Mouse (Mus musculus): ENCODE measurements at regions not wholly inside any gene's neighbourhood (a gene's known extent, or its start where the extent isn't known, plus 50 kb on each side); places are given as distances from the start of the nearest gene placed in this dataset.

DNA sequence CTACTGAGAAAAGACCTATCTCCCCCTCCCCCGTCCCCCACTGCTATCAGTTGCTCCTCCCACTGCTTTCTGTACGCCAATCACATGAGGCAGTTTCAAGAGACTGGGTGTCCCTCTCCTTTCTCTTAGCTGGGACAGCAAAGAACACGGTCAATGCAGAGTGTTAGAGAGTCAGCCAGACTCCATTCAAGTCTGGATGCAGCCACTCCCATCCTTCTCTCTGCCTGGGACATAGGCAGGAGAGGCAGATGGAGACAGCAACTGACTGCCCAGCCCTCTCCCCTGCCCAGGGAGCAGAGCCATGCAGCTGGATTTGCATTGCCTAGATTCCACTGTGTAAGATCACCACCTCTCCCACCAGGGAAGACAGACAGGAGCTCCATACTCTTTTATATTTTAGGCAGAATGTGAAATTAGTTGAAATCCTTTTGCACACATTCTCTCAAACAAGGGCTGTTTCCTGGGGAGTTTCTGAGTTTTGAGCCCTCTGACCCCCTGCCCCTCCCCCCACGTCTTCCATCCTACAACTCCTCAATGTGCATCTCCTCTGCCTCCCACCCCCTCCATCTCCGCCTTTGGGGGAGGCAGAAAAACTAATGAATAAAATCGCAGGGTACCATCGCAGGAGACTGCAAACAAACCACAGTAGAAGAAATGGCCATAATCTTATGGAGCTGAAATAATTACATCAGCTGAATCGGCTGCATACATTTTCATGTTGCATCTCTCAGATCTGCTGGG lies 180.3 kb upstream of the Plekha5 start:
- Histone ChIP-seq H3K36me3 (ENCODE audit: control insufficient read depth, insufficient read depth, low read length, poor library complexity, severe bottlenecking) (no peaks in the 10 kb centered on the region), H3K27ac (ENCODE audit: insufficient read depth, low read depth, low read length, poor library complexity, severe bottlenecking) (no peak overlapping the region), H3K9ac (ENCODE audit: insufficient read depth, low read depth, low read length, poor library complexity, severe bottlenecking) (no peak overlapping the region), H3K4me3 (ENCODE audit: insufficient read depth in 1 of 2, low read depth in 1 of 2, low read length in 2 of 2, poor library complexity in 1 of 2, severe bottlenecking in 1 of 2) (no peak overlapping the region), H3K9me3 (ENCODE audit: control insufficient read depth, insufficient read depth, low read depth, low read length) (no peaks in the 10 kb centered on the region), H3K4me1 (ENCODE audit: control insufficient read depth in 2 of 2, insufficient read depth in 2 of 2, low read length in 2 of 2, poor library complexity in 1 of 2) (peaks cover 0 to 6% of the 10 kb centered on the region in 2 experiments; a peak in 2 of 4 replicates)
- in situ Hi-C loops (cut with MboI; ENCODE audit: low sequenced_read_pairs in 2 of 2, unreplicated experiment in 2 of 2) = no loop called here
- peak; percentile 27 for DNase-seq (ENCODE audit: low read depth, low spot score)
- no peak for TF ChIP-seq ZC3H11A (IDR thresholded peaks at IDR 0.05; ENCODE audit: borderline replicate concordance, low read depth, low read length)
- TF ChIP-seq HCFC1 (IDR thresholded peaks at IDR 0.05; ENCODE audit: borderline replicate concordance, insufficient read depth, low read length) = no peak
- TF ChIP-seq ZNF384 (IDR thresholded peaks at IDR 0.05; ENCODE audit: low read depth, low read length) = no peak
- no peak for TF ChIP-seq CHD2 (IDR thresholded peaks at IDR 0.05; ENCODE audit: low read depth, low read length)

DNA sequence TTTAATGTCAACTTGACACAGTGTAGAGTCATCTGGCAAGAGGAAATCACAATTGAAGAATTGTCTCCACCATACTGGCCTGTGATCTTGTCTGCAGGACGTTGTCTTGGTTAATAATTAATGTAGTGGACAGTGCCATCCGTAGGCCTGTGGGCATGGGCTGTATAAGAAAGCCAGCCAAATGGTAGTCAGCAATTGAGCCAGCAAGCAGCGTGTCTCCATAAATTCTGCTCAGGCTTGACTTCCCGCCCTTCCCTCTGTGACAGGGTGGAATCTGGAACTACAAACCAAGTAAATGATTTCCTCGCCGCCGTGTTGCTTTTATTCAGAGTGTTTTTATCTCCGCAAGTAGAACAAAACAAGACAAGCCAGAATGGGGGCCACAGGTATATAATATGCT lies 184.5 kb upstream of the Plekha5 start:
- Histone ChIP-seq H3K9me3 (ENCODE audit: control insufficient read depth, insufficient read depth, low read depth, low read length) (no peaks in the 10 kb centered on the region), H3K27ac (ENCODE audit: insufficient read depth, low read depth, low read length, poor library complexity, severe bottlenecking) (no peak overlapping the region), H3K4me3 (ENCODE audit: insufficient read depth in 1 of 2, low read depth in 1 of 2, low read length in 2 of 2, poor library complexity in 1 of 2, severe bottlenecking in 1 of 2) (no peak overlapping the region), H3K9ac (ENCODE audit: insufficient read depth, low read depth, low read length, poor library complexity, severe bottlenecking) (no peak overlapping the region), H3K36me3 (ENCODE audit: control insufficient read depth, insufficient read depth, low read length, poor library complexity, severe bottlenecking) (no peaks in the 10 kb centered on the region), H3K4me1 (ENCODE audit: control insufficient read depth in 2 of 2, insufficient read depth in 2 of 2, low read length in 2 of 2, poor library complexity in 1 of 2) (peaks cover 0 to 6% of the 10 kb centered on the region in 2 experiments; a peak in 2 of 4 replicates)
- in situ Hi-C loops (cut with MboI; ENCODE audit: low sequenced_read_pairs in 2 of 2, unreplicated experiment in 2 of 2) = no loop called here
- TF ChIP-seq ZC3H11A (IDR thresholded peaks at IDR 0.05; ENCODE audit: borderline replicate concordance, low read depth, low read length) = no peak
- TF ChIP-seq MAFK (IDR thresholded peaks at IDR 0.05; ENCODE audit: insufficient read depth, low read depth, low read length) = no peak
- TF ChIP-seq CHD2 (IDR thresholded peaks at IDR 0.05; ENCODE audit: low read depth, low read length) = no peak
- TF ChIP-seq ZNF384 (IDR thresholded peaks at IDR 0.05; ENCODE audit: low read depth, low read length) = no peak
- no peak for TF ChIP-seq HCFC1 (IDR thresholded peaks at IDR 0.05; ENCODE audit: borderline replicate concordance, insufficient read depth, low read length)
- DNase-seq (ENCODE audit: low read depth, low spot score) = no peak

DNA sequence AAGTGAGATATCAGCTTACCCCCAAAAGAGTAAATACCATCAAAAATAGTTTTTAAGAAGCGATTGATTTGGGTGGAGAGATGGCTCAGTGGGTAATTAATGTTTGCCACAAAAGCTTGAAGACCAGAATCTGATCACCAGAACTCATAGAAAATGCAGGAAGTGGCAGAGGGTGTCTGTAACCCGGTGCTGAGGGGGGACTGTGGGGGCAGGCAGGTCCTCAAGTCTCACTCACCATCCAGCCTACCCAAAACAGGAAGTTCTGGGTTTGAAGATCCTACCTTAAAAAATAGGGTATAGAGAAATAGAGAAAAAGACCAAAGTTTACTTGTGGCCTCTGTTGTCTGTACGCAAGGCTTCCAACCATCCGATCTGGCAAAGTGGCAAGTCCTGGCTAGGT lies 190.3 kb upstream of the Plcz1 start:
- in situ Hi-C loops (cut with MboI; ENCODE audit: low sequenced_read_pairs in 2 of 2, unreplicated experiment in 2 of 2) = no loop called here
- Histone ChIP-seq H3K36me3 (ENCODE audit: control insufficient read depth, insufficient read depth, low read length, poor library complexity, severe bottlenecking) (no peaks in the 10 kb centered on the region), H3K9me3 (ENCODE audit: control insufficient read depth, insufficient read depth, low read depth, low read length) (no peaks in the 10 kb centered on the region), H3K27ac (ENCODE audit: insufficient read depth, low read depth, low read length, poor library complexity, severe bottlenecking) (no peak overlapping the region), H3K4me1 (ENCODE audit: control insufficient read depth in 2 of 2, insufficient read depth in 2 of 2, low read length in 2 of 2, poor library complexity in 1 of 2) (no peaks in the 10 kb centered on the region), H3K9ac (ENCODE audit: insufficient read depth, low read depth, low read length, poor library complexity, severe bottlenecking) (no peak overlapping the region), H3K4me3 (ENCODE audit: insufficient read depth in 1 of 2, low read depth in 1 of 2, low read length in 2 of 2, poor library complexity in 1 of 2, severe bottlenecking in 1 of 2) (no peak overlapping the region)
- TF ChIP-seq HCFC1 (IDR thresholded peaks at IDR 0.05; ENCODE audit: borderline replicate concordance, insufficient read depth, low read length) (no peak), MAFK (IDR thresholded peaks at IDR 0.05; ENCODE audit: insufficient read depth, low read depth, low read length) (no peak), ZC3H11A (IDR thresholded peaks at IDR 0.05; ENCODE audit: borderline replicate concordance, low read depth, low read length) (no peak)
- no peak for DNase-seq (ENCODE audit: low read depth, low spot score)

DNA sequence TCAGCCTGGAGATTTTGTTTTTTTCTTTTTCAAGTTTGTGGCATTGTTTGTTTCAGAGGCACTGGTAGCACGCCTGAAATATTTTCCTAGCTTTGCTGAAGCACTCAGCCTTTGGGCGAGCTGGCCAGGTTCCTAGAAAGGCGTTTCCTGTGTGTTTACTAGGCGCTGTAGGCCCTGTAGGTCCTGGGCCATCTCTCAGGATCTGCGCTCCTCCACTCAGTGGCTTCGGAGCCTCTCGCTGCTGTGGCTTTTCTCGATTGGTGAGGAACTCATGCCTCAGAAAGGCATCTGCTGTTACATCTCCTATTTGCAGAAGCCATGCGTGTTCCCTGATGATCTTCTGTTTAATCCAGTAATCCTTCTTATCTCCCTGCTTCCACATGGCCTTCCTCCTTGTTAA lies 188.0 kb upstream of the Plcz1 start:
- Histone ChIP-seq H3K9me3 (ENCODE audit: control insufficient read depth, insufficient read depth, low read depth, low read length) (no peaks in the 10 kb centered on the region), H3K27ac (ENCODE audit: insufficient read depth, low read depth, low read length, poor library complexity, severe bottlenecking) (no peak overlapping the region), H3K4me3 (ENCODE audit: insufficient read depth in 1 of 2, low read depth in 1 of 2, low read length in 2 of 2, poor library complexity in 1 of 2, severe bottlenecking in 1 of 2) (no peak overlapping the region), H3K4me1 (ENCODE audit: control insufficient read depth in 2 of 2, insufficient read depth in 2 of 2, low read length in 2 of 2, poor library complexity in 1 of 2) (no peaks in the 10 kb centered on the region), H3K9ac (ENCODE audit: insufficient read depth, low read depth, low read length, poor library complexity, severe bottlenecking) (no peak overlapping the region), H3K36me3 (ENCODE audit: control insufficient read depth, insufficient read depth, low read length, poor library complexity, severe bottlenecking) (no peaks in the 10 kb centered on the region)
- no peak for TF ChIP-seq ZNF384 (IDR thresholded peaks at IDR 0.05; ENCODE audit: low read depth, low read length)
- no peak for TF ChIP-seq CHD2 (IDR thresholded peaks at IDR 0.05; ENCODE audit: low read depth, low read length)
- TF ChIP-seq ZC3H11A (IDR thresholded peaks at IDR 0.05; ENCODE audit: borderline replicate concordance, low read depth, low read length) = no peak
- no peak for TF ChIP-seq MAFK (IDR thresholded peaks at IDR 0.05; ENCODE audit: insufficient read depth, low read depth, low read length)
- TF ChIP-seq HCFC1 (IDR thresholded peaks at IDR 0.05; ENCODE audit: borderline replicate concordance, insufficient read depth, low read length) = no peak
- no peak for DNase-seq (ENCODE audit: low read depth, low spot score)
- in situ Hi-C loops (cut with MboI; ENCODE audit: low sequenced_read_pairs in 2 of 2, unreplicated experiment in 2 of 2) = no loop called here

DNA sequence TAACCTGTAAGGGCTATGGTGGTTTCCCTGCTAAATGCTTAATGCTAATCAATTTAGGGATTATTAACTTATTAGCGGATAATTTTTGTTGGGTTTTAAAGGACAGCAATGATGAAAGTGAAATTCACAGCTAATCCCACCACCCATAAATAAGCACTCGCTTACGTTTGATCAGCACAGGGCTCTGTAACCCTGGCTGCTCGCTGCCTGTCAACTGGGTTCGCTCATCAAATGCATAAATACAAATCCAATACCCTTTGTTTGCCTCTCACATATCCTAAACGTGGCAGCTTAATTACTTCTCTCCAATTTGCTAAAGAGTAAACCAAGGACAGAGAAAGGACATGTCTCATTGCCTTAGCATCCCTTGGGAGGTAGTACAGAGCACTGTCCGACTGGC lies 187.5 kb upstream of the Plcz1 start:
- in situ Hi-C loops (cut with MboI; ENCODE audit: low sequenced_read_pairs in 2 of 2, unreplicated experiment in 2 of 2) = no loop called here

More for the DNA sequence above, 187.5 kb upstream of the Plcz1 start:
- H3K9ac ChIP-seq (ENCODE audit: insufficient read depth, low read depth, low read length, poor library complexity, severe bottlenecking) = no peak overlapping the region
- H3K36me3 ChIP-seq (ENCODE audit: control insufficient read depth, insufficient read depth, low read length, poor library complexity, severe bottlenecking) = no peaks in the 10 kb centered on the region
- no peak for TF ChIP-seq ZNF384 (IDR thresholded peaks at IDR 0.05; ENCODE audit: low read depth, low read length)
- no peak for TF ChIP-seq HCFC1 (IDR thresholded peaks at IDR 0.05; ENCODE audit: borderline replicate concordance, insufficient read depth, low read length)
- no peak for TF ChIP-seq MAFK (IDR thresholded peaks at IDR 0.05; ENCODE audit: insufficient read depth, low read depth, low read length)
- no peak for TF ChIP-seq CHD2 (IDR thresholded peaks at IDR 0.05; ENCODE audit: low read depth, low read length)
- no peak for TF ChIP-seq ZC3H11A (IDR thresholded peaks at IDR 0.05; ENCODE audit: borderline replicate concordance, low read depth, low read length)
- no peak for DNase-seq (ENCODE audit: low read depth, low spot score)
- no peaks in the 10 kb centered on the region for H3K9me3 ChIP-seq (ENCODE audit: control insufficient read depth, insufficient read depth, low read depth, low read length)
- no peak overlapping the region for H3K27ac ChIP-seq (ENCODE audit: insufficient read depth, low read depth, low read length, poor library complexity, severe bottlenecking)
- H3K4me1 ChIP-seq (ENCODE audit: control insufficient read depth in 2 of 2, insufficient read depth in 2 of 2, low read length in 2 of 2, poor library complexity in 1 of 2) = no peaks in the 10 kb centered on the region
- no peak overlapping the region for H3K4me3 ChIP-seq (ENCODE audit: insufficient read depth in 1 of 2, low read depth in 1 of 2, low read length in 2 of 2, poor library complexity in 1 of 2, severe bottlenecking in 1 of 2)
